Comparison of ENCODE assay signal across 8 mouse cellular contexts in genomic region chr1:193673236-193673830, GRCm38 (mm10).
DNase-seq lines count a peak whose midpoint lies in the region; ATAC-seq and TF ChIP-seq lines count a peak whose summit lies in the region.
"Had no signal": no experiment of that assay in that cellular context is flagged by ENCODE, and none has a peak within 500 bp of the region (broad histone marks: within the 10 kb centered on the region; RNA-seq: fewer than 3 reads in every experiment).

No protein-coding gene starts in this region.

- no peaks in the 10 kb centered on the region for H3K27me3 ChIP-seq in forebrain, embryonic 12.5 days
- no peaks in the 10 kb centered on the region for H3K27me3 ChIP-seq in lung, embryonic 14.5 days (ENCODE audit: insufficient read depth, low read length)
- H3K27me3 ChIP-seq in thymus, adult 2 months (ENCODE audit: control insufficient read depth, insufficient read depth, low read length) = no peaks in the 10 kb centered on the region
- H3K27me3 ChIP-seq: neural tube, embryonic 12.5 days had no signal

- H3K9me3 ChIP-seq in forebrain, embryonic 12.5 days = no peaks in the 10 kb centered on the region
- no peaks in the 10 kb centered on the region for H3K9me3 ChIP-seq in lung, embryonic 14.5 days (ENCODE audit: low read depth, low read length)
- H3K9me3 ChIP-seq: neural tube, embryonic 12.5 days had no signal

- no peak overlapping the region for H3K4me3 ChIP-seq in forebrain, embryonic 12.5 days (replicated peaks)
- no peak overlapping the region for H3K4me3 ChIP-seq in lung, embryonic 14.5 days (ENCODE audit: low read depth, low read length)
- no peak overlapping the region for H3K4me3 ChIP-seq in thymus, adult 2 months (ENCODE audit: control insufficient read depth, insufficient read depth, low read length)
- H3K4me3 ChIP-seq: neural tube, embryonic 12.5 days had no signal

- 0 out of 2 replicates have a peak, but pooled peaks have one; percentile 15 for ATAC-seq in forebrain, embryonic 12.5 days (ENCODE audit: low FRiP score)
- no peak for ATAC-seq in lung, embryonic 14.5 days (ENCODE audit: insufficient read depth)

- H3K4me2 ChIP-seq in forebrain, embryonic 12.5 days = no peak overlapping the region
- H3K4me2 ChIP-seq in lung, embryonic 14.5 days = no peak overlapping the region
- H3K4me2 ChIP-seq: neural tube, embryonic 12.5 days had no signal

- no peak for TF ChIP-seq POLR2A in brain, embryonic 14.5 days (IDR thresholded peaks at IDR 0.05; ENCODE audit: borderline replicate concordance, extremely low read depth, insufficient read depth, insufficient read length, poor library complexity, severe bottlenecking)
- no peak for TF ChIP-seq POLR2A in thymus, adult 2 months (IDR thresholded peaks at IDR 0.05; ENCODE audit: control insufficient read depth, extremely low read depth, insufficient read depth, low read length, poor library complexity)

- peak; percentile 54; the same call in 1 of the 2 replicates for TF ChIP-seq CTCF in brain, embryonic 14.5 days (IDR thresholded peaks at IDR 0.05; ENCODE audit: borderline replicate concordance, extremely low read depth, insufficient read depth, insufficient read length)
- TF ChIP-seq CTCF in lung, embryonic 14.5 days (IDR thresholded peaks at IDR 0.05; ENCODE audit: low read depth) = peak; percentile 60
- TF ChIP-seq CTCF in thymus, adult 2 months (IDR thresholded peaks at IDR 0.05; ENCODE audit: borderline replicate concordance, control insufficient read depth, extremely low read depth, insufficient read depth, low read length, poor library complexity) = no peak

- no peak overlapping the region for H3K9ac ChIP-seq in forebrain, embryonic 12.5 days
- no peak overlapping the region for H3K9ac ChIP-seq in lung, embryonic 14.5 days
- H3K9ac ChIP-seq: neural tube, embryonic 12.5 days had no signal

- 33% methylated on average over 3 of the region's 3 CpGs for WGBS in forebrain, embryonic 12.5 days
- 28% methylated on average over 3 of the region's 3 CpGs for WGBS in lung, embryonic 14.5 days
- WGBS in thymus, adult 2 months = 32% methylated on average over 3 of the region's 3 CpGs

- no peak overlapping the region for H3K27ac ChIP-seq in forebrain, embryonic 12.5 days
- no peak overlapping the region for H3K27ac ChIP-seq in lung, embryonic 14.5 days (ENCODE audit: low read depth)
- no peak overlapping the region for H3K27ac ChIP-seq in thymus, adult 2 months (ENCODE audit: control insufficient read depth, insufficient read depth, low read length)
- H3K27ac ChIP-seq: neural tube, embryonic 12.5 days had no signal

- peaks cover 18% of the 10 kb centered on the region; the same call in 1 of the 2 replicates for H3K4me1 ChIP-seq in forebrain, embryonic 12.5 days
- H3K4me1 ChIP-seq in lung, embryonic 14.5 days (ENCODE audit: insufficient read depth) = no peaks in the 10 kb centered on the region
- H3K4me1 ChIP-seq in thymus, adult 2 months (replicated peaks; ENCODE audit: control insufficient read depth, insufficient read depth, low read length) = no peaks in the 10 kb centered on the region
- H3K4me1 ChIP-seq: neural tube, embryonic 12.5 days had no signal

- no peaks in the 10 kb centered on the region for H3K36me3 ChIP-seq in forebrain, embryonic 12.5 days (replicated peaks)
- H3K36me3 ChIP-seq in lung, embryonic 14.5 days (ENCODE audit: insufficient read depth) = no peaks in the 10 kb centered on the region
- no peaks in the 10 kb centered on the region for H3K36me3 ChIP-seq in thymus, adult 2 months (ENCODE audit: control insufficient read depth, insufficient read depth, low read length)
- H3K36me3 ChIP-seq: neural tube, embryonic 12.5 days had no signal

- peak; percentile 24 for DNase-seq in urinary bladder, postnatal 14 days (ENCODE audit: low spot score)
- DNase-seq in urinary bladder, postnatal 4 days (ENCODE audit: low spot score in 2 of 2) = no peak
- DNase-seq in brain, embryonic 14.5 days (ENCODE audit: low read depth) = peak; percentile 81
- peak; percentile 61 for DNase-seq in kidney, adult 9 months
- DNase-seq in lung, embryonic 14.5 days = peak; percentile 63
- DNase-seq in thymus, adult 2 months = peak; percentile 11

Comparison
In these comparisons a context has a peak if more than half of its experiments do, and no peak if none do; other contexts are left out.
1. DNase-seq: peak in urinary bladder, postnatal 14 days (single experiment), brain, embryonic 14.5 days (single experiment), kidney, adult 9 months (single experiment), lung, embryonic 14.5 days (single experiment) and thymus, adult 2 months (single experiment); none in urinary bladder, postnatal 4 days (0 of 2).